Mouse (Mus musculus) thymus, adult 18-20 months (tissue): ENCODE data around the gene Dact1.

Experiments used
- DNase-seq, 2 experiments: peaks; one replicate each; pipeline ENCODE4 v3.0.0; 2022; ENCODE audit warnings: mixed read lengths in 2 of 2

Dact1 gene

GRCm38 (mm10) chr12:71309581-71310067 is at the start of gene Dact1:
Gene Dact1 (plus strand): TSS chr12:71309884.
- peak; percentile 19 to 41 for DNase-seq

- no peak for DNase-seq
These were observed 45.5 kb upstream of the Dact1 start for GRCm38 (mm10) chr12:71264211-71264610.

- no peak for DNase-seq
These were observed 40.3 kb upstream of the Dact1 start for GRCm38 (mm10) chr12:71269367-71269766.

GRCm38 (mm10) chr12:71271131-71271530 is 38.6 kb upstream of the Dact1 start:
- DNase-seq, result no peak

- peak in 1 of 2 experiments; percentile 7 for DNase-seq
These were observed 35.0 kb upstream of the Dact1 start for GRCm38 (mm10) chr12:71274519-71275237.

- no peak for DNase-seq
These were observed 33.6 kb upstream of the Dact1 start for GRCm38 (mm10) chr12:71275906-71276595.

- no peak for DNase-seq
These were observed 30.0 kb upstream of the Dact1 start for GRCm38 (mm10) chr12:71279521-71280262.

GRCm38 (mm10) chr12:71281201-71281768 is 28.4 kb upstream of the Dact1 start:
- DNase-seq, result no peak

- no peak for DNase-seq
These were observed 24.3 kb upstream of the Dact1 start for GRCm38 (mm10) chr12:71285399-71285798.

- DNase-seq, result no peak
These were observed 19.2 kb upstream of the Dact1 start for GRCm38 (mm10) chr12:71290460-71290859.

GRCm38 (mm10) chr12:71293960-71294942 is 15.4 kb upstream of the Dact1 start:
- no peak for DNase-seq

- DNase-seq, result no peak
These were observed 12.7 kb upstream of the Dact1 start for GRCm38 (mm10) chr12:71296849-71297535.

- DNase-seq, result no peak
These were observed 616 bp downstream of the Dact1 start for GRCm38 (mm10) chr12:71310068-71310931.

GRCm38 (mm10) chr12:71311237-71311887 is 1.7 kb downstream of the Dact1 start:
- no peak for DNase-seq

- no peak for DNase-seq
These were observed 8.6 kb downstream of the Dact1 start for GRCm38 (mm10) chr12:71318239-71318638.

GRCm38 (mm10) chr12:71319536-71319935 is 9.9 kb downstream of the Dact1 start:
- no peak for DNase-seq

GRCm38 (mm10) chr12:71332646-71333045 is 23.0 kb downstream of the Dact1 start:
- DNase-seq, result no peak

- no peak for DNase-seq
These were observed 23.9 kb downstream of the Dact1 start for GRCm38 (mm10) chr12:71333561-71333960.

GRCm38 (mm10) chr12:71337025-71337582 is 27.4 kb downstream of the Dact1 start:
- no peak for DNase-seq
